Mouse (Mus musculus): ENCODE data around the gene St5.

St5 gene

GRCm38 (mm10) chr7:109606994-109607610, 96.3 kb downstream of the St5 start:
- DNase-seq = no peak

- DNase-seq = no peak
Measured at GRCm38 (mm10) chr7:109602562-109602961, 100.8 kb downstream of the St5 start.

- no peak for DNase-seq
Measured at GRCm38 (mm10) chr7:109602022-109602421, 101.4 kb downstream of the St5 start.

GRCm38 (mm10) chr7:109600702-109601101, 102.7 kb downstream of the St5 start:
- no peak for DNase-seq

GRCm38 (mm10) chr7:109599998-109600397, 103.4 kb downstream of the St5 start:
- DNase-seq = no peak

- no peak for DNase-seq
Measured at GRCm38 (mm10) chr7:109594845-109595531, 108.4 kb downstream of the St5 start.

- DNase-seq = no peak
Measured at GRCm38 (mm10) chr7:109593992-109594391, 109.4 kb downstream of the St5 start.

GRCm38 (mm10) chr7:109592184-109592583, 111.2 kb downstream of the St5 start:
- DNase-seq = no peak

- no peak for DNase-seq
Measured at GRCm38 (mm10) chr7:109590576-109590975, 112.8 kb downstream of the St5 start.

- DNase-seq = no peak
Measured at GRCm38 (mm10) chr7:109588990-109589389, 114.4 kb downstream of the St5 start.

- DNase-seq = no peak
Measured at GRCm38 (mm10) chr7:109588145-109588544, 115.3 kb downstream of the St5 start.

- no peak for DNase-seq
Measured at GRCm38 (mm10) chr7:109584467-109584866, 118.9 kb downstream of the St5 start.

- DNase-seq = no peak
Measured at GRCm38 (mm10) chr7:109580489-109580888, 122.9 kb downstream of the St5 start.

- DNase-seq = no peak
Measured at GRCm38 (mm10) chr7:109579585-109580307, 123.7 kb downstream of the St5 start.

GRCm38 (mm10) chr7:109578880-109579584, 124.4 kb downstream of the St5 start:
- no peak for DNase-seq

- DNase-seq = no peak
Measured at GRCm38 (mm10) chr7:109576321-109577314, 126.8 kb downstream of the St5 start.

- no peak for DNase-seq
Measured at GRCm38 (mm10) chr7:109574166-109574565, 129.2 kb downstream of the St5 start.

GRCm38 (mm10) chr7:109568391-109568892, 135.0 kb downstream of the St5 start:
- no peak for DNase-seq

- DNase-seq = no peak
Measured at GRCm38 (mm10) chr7:109566841-109567768, 136.3 kb downstream of the St5 start.

- DNase-seq = no peak
Measured at GRCm38 (mm10) chr7:109566327-109566726, 137.1 kb downstream of the St5 start.

Measured in cerebellum, adult 11 months (tissue).